Mouse (Mus musculus): ENCODE data around the gene Cnnm4. TPM values are rescaled to one million over a fixed set of nuclear protein-coding genes. Genes with fewer than 3 reads are reported as not detected.
"Not testable (repeated sequence)": the region's sequence is repeated elsewhere in the genome, so short reads cannot be mapped to it uniquely, and the experiment has no call there.

Gene Cnnm4
- polyA plus RNA-seq, 1 experiment, result 8.5 TPM

DNA sequence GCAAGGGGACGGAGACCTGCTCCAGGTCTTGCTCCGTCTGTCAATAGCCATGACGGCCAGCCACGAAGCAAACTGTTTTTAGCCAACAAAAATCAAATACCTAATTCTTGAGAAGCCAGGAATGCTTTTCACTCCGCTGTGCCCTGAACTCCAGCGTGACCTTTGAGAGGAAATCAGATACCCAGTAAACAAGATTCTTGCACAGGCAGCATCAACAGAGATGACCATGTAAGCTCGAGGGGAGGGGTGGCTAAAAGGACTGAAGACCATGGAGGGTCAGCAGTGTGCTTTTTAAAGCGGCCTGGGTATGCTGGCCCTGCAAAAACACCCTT, 64.9 kb downstream of the Cnnm4 start:
- Histone ChIP-seq H3K27ac (ENCODE audit: insufficient read depth, low read depth, low read length) (no peak overlapping the region), H3K4me3 (ENCODE audit: insufficient read depth, low read length) (no peak overlapping the region), H3K4me1 (ENCODE audit: control insufficient read depth, insufficient read depth, low read length) (no peaks in the 10 kb centered on the region)
- TF ChIP-seq CTCF (IDR thresholded peaks at IDR 0.05; ENCODE audit: low read depth, low read length) (no peak), POLR2A (IDR thresholded peaks at IDR 0.05; ENCODE audit: borderline replicate concordance, low read depth, low read length) (no peak)

DNA sequence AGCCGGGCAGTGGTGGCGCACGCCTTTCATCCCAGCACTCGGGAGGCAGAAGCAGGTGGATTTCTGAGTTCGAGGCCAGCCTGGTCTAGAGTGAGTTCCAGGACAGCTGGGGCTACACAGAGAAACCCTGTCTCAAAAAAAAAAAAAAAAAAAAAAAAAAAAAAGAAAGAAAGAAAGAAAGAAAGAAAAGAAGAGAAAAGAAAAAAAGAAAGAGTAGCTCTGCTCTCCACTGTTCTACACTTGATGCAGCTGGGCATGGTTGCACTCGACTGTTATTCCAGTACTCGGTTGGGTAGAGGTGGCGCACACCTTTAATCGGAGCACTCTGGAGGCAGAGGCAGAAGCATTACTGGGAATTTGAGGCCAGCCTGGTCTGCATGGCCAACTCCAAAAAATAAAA, 65.4 kb downstream of the Cnnm4 start, which contains the start of gene Ankrd23:
TSS of gene Ankrd23 (minus strand) at position 101 of the 400 bp plus-strand sequence.
- H3K4me1 ChIP-seq (ENCODE audit: control insufficient read depth, insufficient read depth, low read length); H3K4me3 ChIP-seq (ENCODE audit: insufficient read depth, low read length); H3K27ac ChIP-seq (ENCODE audit: insufficient read depth, low read depth, low read length): not testable (repeated sequence)

DNA sequence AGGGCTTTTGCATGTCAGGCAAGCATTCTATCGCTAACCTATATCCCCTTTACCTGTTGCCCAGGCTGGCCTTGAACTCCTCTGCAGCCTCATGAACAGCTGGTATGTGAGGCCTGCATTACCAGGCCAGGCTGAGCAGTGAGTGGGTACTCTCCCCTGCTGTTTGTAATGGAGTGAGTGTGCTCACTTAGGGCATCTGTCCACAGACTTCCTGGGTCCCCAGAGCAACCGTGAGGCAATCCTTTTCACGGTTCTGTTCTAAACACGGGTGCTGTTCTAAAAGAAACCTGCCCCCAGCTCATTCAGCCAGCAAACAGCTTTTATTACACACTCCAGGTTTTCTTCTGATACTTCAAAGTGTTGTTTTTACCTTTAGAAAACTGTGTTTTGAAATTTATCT, 67.3 kb downstream of the Cnnm4 start:
- TF ChIP-seq CTCF (IDR thresholded peaks at IDR 0.05; ENCODE audit: low read depth, low read length), result no peak
- no peak for TF ChIP-seq POLR2A (IDR thresholded peaks at IDR 0.05; ENCODE audit: borderline replicate concordance, low read depth, low read length)
- Histone ChIP-seq H3K4me1 (ENCODE audit: control insufficient read depth, insufficient read depth, low read length) (no peaks in the 10 kb centered on the region), H3K27ac (ENCODE audit: insufficient read depth, low read depth, low read length) (no peak overlapping the region)

DNA sequence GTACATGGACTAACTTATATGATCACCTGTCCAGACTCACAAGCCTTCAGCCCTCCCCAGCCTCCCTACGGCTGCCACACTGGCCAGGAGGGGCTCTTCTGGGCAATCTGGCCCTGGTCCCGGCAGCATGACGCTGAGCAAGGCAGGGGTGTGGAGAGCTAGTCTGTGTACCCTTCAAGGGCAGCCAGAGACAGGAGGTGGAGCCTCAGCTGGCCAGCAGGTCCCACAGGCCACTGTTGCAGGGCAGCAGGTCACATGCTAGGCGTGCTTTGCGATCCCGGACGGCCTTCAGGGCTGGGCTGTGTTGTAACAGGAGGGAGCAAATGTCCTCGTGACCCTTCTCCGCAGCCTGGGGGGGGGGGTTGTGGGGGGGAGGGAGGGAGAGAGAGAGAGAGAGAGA, 67.8 kb downstream of the Cnnm4 start, which contains the start of gene Gm42417:
TSS of gene Gm42417 (minus strand) at position 244 of the 400 bp plus-strand sequence.
- H3K4me1 ChIP-seq (ENCODE audit: control insufficient read depth, insufficient read depth, low read length), result no peaks in the 10 kb centered on the region
- no peak for TF ChIP-seq CTCF (IDR thresholded peaks at IDR 0.05; ENCODE audit: low read depth, low read length)
- TF ChIP-seq POLR2A (IDR thresholded peaks at IDR 0.05; ENCODE audit: borderline replicate concordance, low read depth, low read length), result no peak
- H3K27ac ChIP-seq (ENCODE audit: insufficient read depth, low read depth, low read length), result no peak within 1 kb of the TSS
- H3K4me3 ChIP-seq (ENCODE audit: insufficient read depth, low read length), result no peak within 1 kb of the TSS

More for the DNA sequence above, 67.3 kb downstream of the Cnnm4 start:
- no peak overlapping the region for H3K4me3 ChIP-seq (ENCODE audit: insufficient read depth, low read length)

DNA sequence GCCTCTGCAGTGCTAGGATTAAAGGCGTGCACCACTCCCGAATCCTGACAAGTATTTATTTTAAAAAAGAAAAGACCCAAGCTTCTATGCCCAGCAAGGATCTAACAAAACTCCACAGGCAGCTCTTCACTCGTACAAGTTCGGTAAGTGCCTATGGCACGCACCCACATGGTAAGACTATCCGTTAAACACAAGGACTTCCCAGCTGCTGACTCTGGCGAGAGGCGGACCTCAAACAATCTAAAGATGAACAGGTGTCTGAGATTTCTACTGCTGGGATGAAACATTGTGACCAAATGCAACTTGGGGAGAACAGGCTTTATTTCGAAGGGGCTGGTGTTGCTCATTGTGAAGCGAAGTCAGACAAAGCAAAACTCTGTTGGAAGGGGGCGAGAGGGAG, 68.7 kb downstream of the Cnnm4 start:
- TF ChIP-seq POLR2A (IDR thresholded peaks at IDR 0.05; ENCODE audit: borderline replicate concordance, low read depth, low read length) (no peak), CTCF (IDR thresholded peaks at IDR 0.05; ENCODE audit: low read depth, low read length) (no peak)
- Histone ChIP-seq H3K4me1 (ENCODE audit: control insufficient read depth, insufficient read depth, low read length) (no peaks in the 10 kb centered on the region), H3K4me3 (ENCODE audit: insufficient read depth, low read length) (no peak overlapping the region), H3K27ac (ENCODE audit: insufficient read depth, low read depth, low read length) (no peak overlapping the region)

DNA sequence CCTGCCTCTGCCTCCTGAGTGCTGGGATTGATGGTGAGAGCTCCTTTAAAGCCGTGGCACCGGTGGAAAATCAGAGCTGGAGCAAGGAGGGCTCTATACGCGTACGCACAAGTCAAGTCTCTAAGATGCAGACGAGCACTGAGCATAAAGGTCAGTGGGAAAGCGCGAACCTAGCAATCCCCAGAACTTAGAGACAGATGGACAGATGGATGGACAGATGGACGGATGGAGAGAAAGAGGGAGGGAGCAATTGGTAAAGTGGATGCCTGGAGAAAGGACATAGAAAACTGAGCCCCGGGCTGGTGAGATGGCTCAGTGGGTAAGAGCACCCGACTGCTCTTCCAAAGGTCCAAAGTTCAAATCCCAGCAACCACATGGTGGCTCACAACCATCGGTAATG, 69.4 kb downstream of the Cnnm4 start:
- Histone ChIP-seq H3K4me3 (ENCODE audit: insufficient read depth, low read length) (no peak overlapping the region), H3K4me1 (ENCODE audit: control insufficient read depth, insufficient read depth, low read length) (peaks cover 2% of the 10 kb centered on the region; the same call in 1 of the 2 replicates), H3K27ac (ENCODE audit: insufficient read depth, low read depth, low read length) (no peak overlapping the region)
- TF ChIP-seq CTCF (IDR thresholded peaks at IDR 0.05; ENCODE audit: low read depth, low read length) (no peak), POLR2A (IDR thresholded peaks at IDR 0.05; ENCODE audit: borderline replicate concordance, low read depth, low read length) (no peak)

DNA sequence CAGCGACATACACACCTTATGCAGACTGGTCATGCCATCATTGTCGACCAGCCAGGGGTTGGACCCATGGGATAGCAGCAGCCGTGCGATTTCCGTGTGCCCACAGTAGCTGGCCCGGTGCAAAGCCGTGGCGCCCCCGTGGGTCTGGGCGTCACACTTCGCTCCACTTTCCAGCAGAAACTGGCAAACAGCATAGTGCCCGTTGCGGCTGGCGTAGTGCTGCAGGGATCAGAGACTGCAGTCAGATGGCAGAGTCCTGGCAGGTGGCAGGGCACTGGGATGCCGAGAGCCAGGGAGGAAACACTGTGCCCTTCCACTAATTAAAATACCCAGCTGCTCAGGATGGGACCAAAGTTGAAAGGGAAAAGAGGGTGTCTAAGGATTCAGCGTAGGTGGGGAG, 70.4 kb downstream of the Cnnm4 start:
- H3K27ac ChIP-seq (ENCODE audit: insufficient read depth, low read depth, low read length), result no peak overlapping the region
- H3K4me1 ChIP-seq (ENCODE audit: control insufficient read depth, insufficient read depth, low read length), result peaks cover 3% of the 10 kb centered on the region; the same call in 1 of the 2 replicates
- no peak for TF ChIP-seq CTCF (IDR thresholded peaks at IDR 0.05; ENCODE audit: low read depth, low read length)
- no peak overlapping the region for H3K4me3 ChIP-seq (ENCODE audit: insufficient read depth, low read length)

DNA sequence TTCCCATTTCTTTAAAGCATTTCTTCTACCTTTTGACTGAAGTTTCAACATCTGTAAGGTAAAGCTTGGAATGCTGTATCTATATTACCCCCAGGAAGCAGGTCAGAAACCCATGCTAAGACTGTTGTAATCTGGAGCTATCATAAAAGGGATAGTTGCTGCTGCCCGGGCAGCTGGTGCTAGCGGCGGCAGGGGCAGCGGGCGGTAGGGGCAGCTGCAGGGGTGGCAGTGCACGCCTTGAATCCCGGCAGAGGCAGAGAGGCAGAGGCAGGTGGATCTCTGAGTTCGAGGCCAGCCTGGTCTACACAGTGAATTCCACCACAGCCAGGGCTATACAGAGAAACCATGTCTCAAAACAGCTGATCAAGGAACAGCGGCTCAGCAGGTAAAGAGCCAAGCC, 71.5 kb downstream of the Cnnm4 start:
- Histone ChIP-seq H3K4me1 (ENCODE audit: control insufficient read depth, insufficient read depth, low read length) (peaks cover 3% of the 10 kb centered on the region; the same call in 1 of the 2 replicates), H3K27ac (ENCODE audit: insufficient read depth, low read depth, low read length) (no peak overlapping the region), H3K4me3 (ENCODE audit: insufficient read depth, low read length) (no peak overlapping the region)
- TF ChIP-seq POLR2A (IDR thresholded peaks at IDR 0.05; ENCODE audit: borderline replicate concordance, low read depth, low read length) (no peak), CTCF (IDR thresholded peaks at IDR 0.05; ENCODE audit: low read depth, low read length) (no peak)

DNA sequence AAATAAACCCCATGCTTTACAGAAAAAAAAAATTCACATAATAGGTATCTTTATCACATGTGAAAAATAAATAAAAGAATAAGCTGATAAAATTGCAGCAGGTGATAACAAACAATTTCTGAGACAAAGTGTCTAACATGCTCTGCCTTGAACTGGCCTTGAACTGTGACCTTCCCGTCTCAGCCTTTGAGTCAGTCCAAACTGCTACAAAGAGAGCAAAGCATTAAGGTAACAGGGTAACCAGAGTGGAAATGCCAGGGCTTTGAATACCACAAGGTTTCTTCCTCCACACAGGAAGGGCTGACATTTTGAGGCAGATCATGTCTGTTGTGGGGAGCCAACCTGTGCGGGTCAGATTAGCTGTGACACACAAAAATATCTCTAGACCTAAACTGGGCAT, 74.0 kb downstream of the Cnnm4 start:
- H3K4me1 ChIP-seq (ENCODE audit: control insufficient read depth, insufficient read depth, low read length), result peaks cover 3% of the 10 kb centered on the region; the same call in 1 of the 2 replicates
- H3K4me3 ChIP-seq (ENCODE audit: insufficient read depth, low read length), result no peak overlapping the region
- no peak for TF ChIP-seq POLR2A (IDR thresholded peaks at IDR 0.05; ENCODE audit: borderline replicate concordance, low read depth, low read length)
- no peak for TF ChIP-seq CTCF (IDR thresholded peaks at IDR 0.05; ENCODE audit: low read depth, low read length)
- no peak overlapping the region for H3K27ac ChIP-seq (ENCODE audit: insufficient read depth, low read depth, low read length)

DNA sequence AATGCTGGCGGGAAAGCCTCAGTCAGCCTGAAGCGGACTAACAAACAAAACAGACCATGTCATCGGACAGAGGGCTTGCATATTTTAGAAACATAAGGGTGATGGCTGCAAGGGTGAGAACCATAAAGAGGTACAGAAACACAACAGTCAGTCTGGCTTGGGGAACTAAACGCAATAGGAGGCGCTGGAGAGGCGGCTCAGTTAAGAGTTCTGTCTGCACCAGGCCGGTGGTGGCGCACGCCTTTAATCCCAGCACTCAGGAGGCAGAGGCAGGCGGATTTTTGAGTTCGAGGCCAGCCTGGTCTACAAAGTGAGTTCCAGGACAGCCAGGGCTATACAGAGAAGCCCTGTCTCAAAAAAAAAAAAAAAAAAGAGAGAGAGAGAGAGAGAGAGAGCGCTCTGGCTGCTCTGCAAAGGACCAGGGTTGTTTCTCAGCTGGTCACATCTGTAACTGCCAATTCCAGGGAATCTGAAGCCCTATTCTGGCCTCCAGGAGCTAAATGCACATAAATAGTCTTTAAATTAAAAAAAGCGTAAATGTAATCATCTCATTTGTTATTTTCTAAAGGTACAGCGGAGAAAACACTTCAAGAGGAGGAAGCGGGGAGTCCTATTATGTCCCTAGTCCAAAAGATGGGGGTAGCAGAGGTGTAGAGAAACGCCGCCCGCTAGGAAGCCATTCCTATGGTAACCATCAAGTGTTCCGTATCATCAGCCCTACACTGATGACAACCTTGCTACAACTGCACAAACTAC, 74.6 kb downstream of the Cnnm4 start:
- TF ChIP-seq CTCF (IDR thresholded peaks at IDR 0.05; ENCODE audit: low read depth, low read length), result no peak
- TF ChIP-seq POLR2A (IDR thresholded peaks at IDR 0.05; ENCODE audit: borderline replicate concordance, low read depth, low read length), result no peak
- Histone ChIP-seq H3K4me3 (ENCODE audit: insufficient read depth, low read length) (peak overlapping the region; percentile 80), H3K27ac (ENCODE audit: insufficient read depth, low read depth, low read length) (no peak overlapping the region), H3K4me1 (ENCODE audit: control insufficient read depth, insufficient read depth, low read length) (peaks cover 3% of the 10 kb centered on the region; the same call in 1 of the 2 replicates)
